Mouse (Mus musculus) kidney, adult 2 months (tissue): ENCODE data around the gene Defb45.

Experiments used
- CTCF ChIP-seq: fragments of 200-500 bp; conservative IDR thresholded peaks from 2 replicates; pipeline ENCODE4 v1.5.1; 2011; ENCODE audit warnings: low read depth, mild to moderate bottlenecking, control low read depth, low read length, moderate library complexity, mixed read lengths; ENCODE audit not compliant: insufficient read depth, insufficient read length
- POLR2A ChIP-seq: fragments of 200-500 bp; IDR thresholded peaks from one replicate; pipeline ENCODE4 v1.6.1; 2011; ENCODE audit warnings: low read depth, low read length, control low read depth

GRCm38 (mm10) chr2:152624566-152624965 is 25.4 kb upstream of the Defb45 start:
- TF ChIP-seq CTCF (no peak), POLR2A (no peak)
